Mouse (Mus musculus) olfactory bulb, adult 2 months (tissue): ENCODE measurements at regions not wholly inside any gene's neighbourhood (a gene's known extent, or its start where the extent isn't known, plus 50 kb on each side); places are given as distances from the start of the nearest gene placed in this dataset.

Source experiments
- CTCF ChIP-seq: fragments of 200-500 bp; IDR thresholded peaks from 2 replicates; pipeline ENCODE4 v1.5.1; 2012; ENCODE audit warnings: low read depth, mild to moderate bottlenecking, low read length, moderate library complexity; ENCODE audit not compliant: insufficient read depth
- POLR2A ChIP-seq: fragments of 200-500 bp; IDR thresholded peaks from 2 replicates; pipeline ENCODE4 v1.6.1; 2012; ENCODE audit warnings: mild to moderate bottlenecking, low read depth, low read length, moderate library complexity; ENCODE audit not compliant: insufficient read depth

GRCm38 (mm10) chr7:125248386-125248785 is 196.1 kb upstream of the Kdm8 start:
- no peak for TF ChIP-seq CTCF
- no peak for TF ChIP-seq POLR2A
